Mouse (Mus musculus) stomach, embryonic 15.5 days (tissue): ENCODE results near the gene Tnfrsf26. TPM values are rescaled to one million over a fixed set of nuclear protein-coding genes. Genes with fewer than 3 reads are reported as not detected.
"Not testable (repeated sequence)": the region's sequence is repeated elsewhere in the genome, so short reads cannot be mapped to it uniquely, and the experiment has no call there.

Source experiments
- ATAC-seq: fragments of 200-750 bp; cut with Nextera tagmentation; 2 replicates; pipeline ENCODE4 v1.8.0; 2017; ENCODE audit warnings: low read depth, moderate number of reproducible peaks, moderate TSS enrichment; ENCODE audit not compliant: insufficient read depth, low FRiP score
- H3K27ac ChIP-seq: fragments of 300-500 bp; sonication (generic); 2 replicates; pipeline ENCODE4 v1.5.1; 2015; ENCODE audit warnings: mild to moderate bottlenecking, inconsistent platforms
- H3K27me3 ChIP-seq: fragments of 300-500 bp; sonication (generic); replicated peaks from 2 replicates; pipeline ENCODE4 v1.6.1; 2015; ENCODE audit warnings: inconsistent platforms
- H3K36me3 ChIP-seq: fragments of 300-500 bp; sonication (generic); 2 replicates; pipeline ENCODE4 v1.6.1; 2015; ENCODE audit warnings: inconsistent platforms
- H3K4me1 ChIP-seq: fragments of 300-500 bp; sonication (generic); 2 replicates; pipeline ENCODE4 v1.6.1; 2015; ENCODE audit warnings: inconsistent platforms
- H3K4me2 ChIP-seq: fragments of 300-500 bp; sonication (generic); 2 replicates; pipeline ENCODE4 v1.6.1; 2015; ENCODE audit warnings: mild to moderate bottlenecking, inconsistent platforms
- H3K4me3 ChIP-seq: fragments of 300-500 bp; sonication (generic); replicated peaks from 2 replicates; pipeline ENCODE4 v1.5.1; 2015; ENCODE audit warnings: inconsistent platforms
- H3K9ac ChIP-seq: fragments of 300-500 bp; sonication (generic); 2 replicates; pipeline ENCODE4 v1.6.1; 2015; ENCODE audit warnings: inconsistent platforms
- H3K9me3 ChIP-seq: fragments of 300-500 bp; sonication (generic); 2 replicates; pipeline ENCODE4 v1.6.1; 2016; ENCODE audit warnings: inconsistent platforms
- WGBS: fragments of 180-500 bp; shearing (Covaris S2); methylation state at CpG from one replicate; pipeline ENCODE4 v1.1.7; 2015; 5-methylcytosine and 5-hydroxymethylcytosine counted together
- polyA plus RNA-seq: library from polyadenylated mRNA; unstranded; fragments of >200 nt; fragmentation: Nextera tagmentation; extraction: Ambion mirVana; gene quantifications from 2 replicates; pipeline ENCODE4 v1.2.1, GENCODE M21; 2015

Gene Tnfrsf26
- 0.32 and 0.48 TPM in 2 replicates for polyA plus RNA-seq

- ATAC-seq, result no peak
- Histone ChIP-seq H3K4me3 (no peak within 1 kb of the TSS), H3K9me3 (no peaks in the 10 kb centered on the region), H3K27ac (no peak within 1 kb of the TSS), H3K4me1 (no peaks in the 10 kb centered on the region), H3K36me3 (no peaks in the 10 kb centered on the region), H3K4me2 (no peak within 1 kb of the TSS), H3K27me3 (no peaks in the 10 kb centered on the region), H3K9ac (no peak within 1 kb of the TSS)
- WGBS, result 96% methylated on average over 1 of the region's 1 CpGs
Measured at GRCm38 (mm10) chr7:143628540-143628939, at the start of gene Tnfrsf26. Gene Tnfrsf26 (minus strand): TSS chr7:143628722.

- no peaks in the 10 kb centered on the region for H3K27me3 ChIP-seq
- no peak overlapping the region for H3K9ac ChIP-seq
- no peak for ATAC-seq
- H3K9me3 ChIP-seq, result no peaks in the 10 kb centered on the region
- no peak overlapping the region for H3K4me3 ChIP-seq
- H3K4me1 ChIP-seq, result no peaks in the 10 kb centered on the region
- no peak overlapping the region for H3K4me2 ChIP-seq
- no peak overlapping the region for H3K27ac ChIP-seq
- H3K36me3 ChIP-seq, result no peaks in the 10 kb centered on the region
Measured at GRCm38 (mm10) chr7:143666427-143667311, 38.1 kb upstream of the Tnfrsf26 start.

GRCm38 (mm10) chr7:143663470-143663869 lies 34.9 kb upstream of the Tnfrsf26 start:
- Histone ChIP-seq H3K4me2 (no peak overlapping the region), H3K27ac (no peak overlapping the region), H3K4me1 (no peaks in the 10 kb centered on the region), H3K4me3 (no peak overlapping the region), H3K9ac (no peak overlapping the region), H3K9me3 (no peaks in the 10 kb centered on the region), H3K36me3 (no peaks in the 10 kb centered on the region), H3K27me3 (no peaks in the 10 kb centered on the region)
- WGBS, result 77% methylated on average over 2 of the region's 2 CpGs
- ATAC-seq, result no peak

- H3K4me3 ChIP-seq, result no peak overlapping the region
- ATAC-seq, result no peak
- H3K4me1 ChIP-seq, result no peaks in the 10 kb centered on the region
- no peak overlapping the region for H3K27ac ChIP-seq
- no peaks in the 10 kb centered on the region for H3K36me3 ChIP-seq
- H3K27me3 ChIP-seq, result no peaks in the 10 kb centered on the region
- H3K9ac ChIP-seq, result no peak overlapping the region
- no peaks in the 10 kb centered on the region for H3K9me3 ChIP-seq
- no peak overlapping the region for H3K4me2 ChIP-seq
Measured at GRCm38 (mm10) chr7:143660797-143661196, 32.3 kb upstream of the Tnfrsf26 start.

GRCm38 (mm10) chr7:143649769-143650346 lies 21.3 kb upstream of the Tnfrsf26 start:
- not testable (repeated sequence) for H3K27me3 ChIP-seq, H3K9ac ChIP-seq, H3K27ac ChIP-seq, H3K9me3 ChIP-seq, ATAC-seq, H3K4me1 ChIP-seq, H3K36me3 ChIP-seq
- peak overlapping the region; percentile 71 for H3K4me3 ChIP-seq
- peak overlapping the region; percentile 96; the same call in 1 of the 2 replicates for H3K4me2 ChIP-seq
- WGBS, result 50% methylated on average over 10 of the region's 10 CpGs

- H3K36me3 ChIP-seq, result no peaks in the 10 kb centered on the region
- H3K4me1 ChIP-seq, result no peaks in the 10 kb centered on the region
- H3K4me2 ChIP-seq, result peak within 1 kb of the TSS; percentile 96
- H3K4me3 ChIP-seq, result peak within 1 kb of the TSS; percentile 71
- no peak within 1 kb of the TSS for H3K27ac ChIP-seq
- H3K27me3 ChIP-seq, result no peaks in the 10 kb centered on the region
- 2% methylated on average over 39 of the region's 39 CpGs for WGBS
- peak; percentile 92 for ATAC-seq
- H3K9ac ChIP-seq, result peak within 1 kb of the TSS; percentile 50
- no peaks in the 10 kb centered on the region for H3K9me3 ChIP-seq
Measured at GRCm38 (mm10) chr7:143649034-143649768, 20.7 kb upstream of the Tnfrsf26 start, which contains the start of gene Tnfrsf22. Gene Tnfrsf22 (minus strand): TSS chr7:143649661.

GRCm38 (mm10) chr7:143643949-143644348 lies 15.4 kb upstream of the Tnfrsf26 start:
- H3K4me1 ChIP-seq, H3K9ac ChIP-seq, H3K27ac ChIP-seq, H3K4me3 ChIP-seq, H3K27me3 ChIP-seq, H3K36me3 ChIP-seq, ATAC-seq, H3K4me2 ChIP-seq, H3K9me3 ChIP-seq: not testable (repeated sequence)
- WGBS, result 81% methylated on average over 2 of the region's 2 CpGs

GRCm38 (mm10) chr7:143636674-143637073 lies 8.2 kb upstream of the Tnfrsf26 start:
- H3K4me1 ChIP-seq, result no peaks in the 10 kb centered on the region
- H3K4me3 ChIP-seq, result no peak overlapping the region
- H3K36me3 ChIP-seq, result no peaks in the 10 kb centered on the region
- WGBS, result 94% methylated on average over 1 of the region's 1 CpGs
- no peak for ATAC-seq
- H3K27me3 ChIP-seq, result no peaks in the 10 kb centered on the region
- no peak overlapping the region for H3K4me2 ChIP-seq
- no peak overlapping the region for H3K27ac ChIP-seq
- H3K9ac ChIP-seq, result no peak overlapping the region
- no peaks in the 10 kb centered on the region for H3K9me3 ChIP-seq

- Histone ChIP-seq H3K27ac (no peak overlapping the region), H3K4me3 (no peak overlapping the region), H3K9me3 (no peaks in the 10 kb centered on the region), H3K4me1 (no peaks in the 10 kb centered on the region), H3K36me3 (no peaks in the 10 kb centered on the region), H3K27me3 (no peaks in the 10 kb centered on the region), H3K4me2 (no peak overlapping the region), H3K9ac (no peak overlapping the region)
- ATAC-seq, result no peak
- 58% methylated on average over 2 of the region's 2 CpGs for WGBS
Measured at GRCm38 (mm10) chr7:143631503-143631902, 3.0 kb upstream of the Tnfrsf26 start.

- no peak overlapping the region for H3K27ac ChIP-seq
- H3K9me3 ChIP-seq, result no peaks in the 10 kb centered on the region
- WGBS, result 36% methylated on average over 1 of the region's 1 CpGs
- H3K4me2 ChIP-seq, result no peak overlapping the region
- no peaks in the 10 kb centered on the region for H3K27me3 ChIP-seq
- no peak overlapping the region for H3K4me3 ChIP-seq
- H3K4me1 ChIP-seq, result no peaks in the 10 kb centered on the region
- no peak overlapping the region for H3K9ac ChIP-seq
- no peak for ATAC-seq
- no peaks in the 10 kb centered on the region for H3K36me3 ChIP-seq
Measured at GRCm38 (mm10) chr7:143629501-143629900, 979 bp upstream of the Tnfrsf26 start.

GRCm38 (mm10) chr7:143627555-143628286 lies 801 bp downstream of the Tnfrsf26 start:
- no peaks in the 10 kb centered on the region for H3K36me3 ChIP-seq
- no peaks in the 10 kb centered on the region for H3K9me3 ChIP-seq
- no peak overlapping the region for H3K27ac ChIP-seq
- no peak overlapping the region for H3K4me2 ChIP-seq
- WGBS, result 58% methylated on average over 10 of the region's 10 CpGs
- H3K4me3 ChIP-seq, result no peak overlapping the region
- H3K4me1 ChIP-seq, result no peaks in the 10 kb centered on the region
- no peaks in the 10 kb centered on the region for H3K27me3 ChIP-seq
- no peak for ATAC-seq
- no peak overlapping the region for H3K9ac ChIP-seq
